Mouse (Mus musculus): ENCODE data around the gene Fkbpl. TPM values are rescaled to one million over a fixed set of nuclear protein-coding genes. Genes with fewer than 3 reads are reported as not detected.

Gene Fkbpl
- polyA plus RNA-seq, 1 experiment from 2014 or later = 18.4 TPM

DNA sequence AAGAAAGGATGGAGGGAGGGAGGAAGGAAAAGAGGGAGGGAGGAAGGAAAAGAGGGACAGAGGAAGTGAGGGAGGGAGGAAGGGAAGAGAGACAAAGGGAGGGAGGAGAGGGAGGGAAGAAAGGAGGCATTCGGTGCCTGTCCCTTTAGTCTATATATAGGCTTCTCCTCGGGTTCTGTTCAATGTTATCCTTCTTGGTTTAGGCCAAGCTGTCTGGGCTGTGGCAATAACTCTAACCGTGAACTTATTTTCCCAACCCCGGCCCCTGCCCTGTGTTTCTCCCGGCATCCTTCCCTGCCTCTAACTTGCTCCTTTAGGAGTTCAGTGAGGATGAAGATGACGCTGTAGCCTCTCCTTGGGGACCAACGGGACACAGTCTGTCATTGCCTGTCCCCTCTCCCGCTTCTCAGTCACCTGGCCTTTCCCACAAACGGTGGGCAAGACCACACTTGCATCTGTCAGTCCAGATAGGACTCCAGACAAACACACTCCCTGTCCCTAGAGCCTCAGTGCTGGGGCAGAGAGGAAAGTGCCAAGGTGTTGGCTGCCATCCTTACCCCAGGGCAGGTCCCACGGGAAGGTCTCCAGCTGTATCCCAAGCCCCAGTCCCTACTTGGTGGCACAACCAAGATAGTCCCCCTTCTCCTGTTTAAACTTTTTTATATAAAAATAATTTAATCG, 30.1 kb downstream of the Fkbpl start:
- Histone ChIP-seq H3K36me3 (no peaks in the 10 kb centered on the region), H3K4me2 (no peak overlapping the region), H3K9me3 (replicated peaks) (no peaks in the 10 kb centered on the region), H3K27me3 (peaks cover 89% of the 10 kb centered on the region), H3K4me1 (peaks cover 15% of the 10 kb centered on the region), H3K4me3 (replicated peaks) (no peak overlapping the region), H3K27ac (no peak overlapping the region), H3K9ac (no peak overlapping the region)
- 61% methylated on average over 11 of the region's 11 CpGs for WGBS
- no peak for ATAC-seq (replicated peaks; ENCODE audit: low FRiP score)

DNA sequence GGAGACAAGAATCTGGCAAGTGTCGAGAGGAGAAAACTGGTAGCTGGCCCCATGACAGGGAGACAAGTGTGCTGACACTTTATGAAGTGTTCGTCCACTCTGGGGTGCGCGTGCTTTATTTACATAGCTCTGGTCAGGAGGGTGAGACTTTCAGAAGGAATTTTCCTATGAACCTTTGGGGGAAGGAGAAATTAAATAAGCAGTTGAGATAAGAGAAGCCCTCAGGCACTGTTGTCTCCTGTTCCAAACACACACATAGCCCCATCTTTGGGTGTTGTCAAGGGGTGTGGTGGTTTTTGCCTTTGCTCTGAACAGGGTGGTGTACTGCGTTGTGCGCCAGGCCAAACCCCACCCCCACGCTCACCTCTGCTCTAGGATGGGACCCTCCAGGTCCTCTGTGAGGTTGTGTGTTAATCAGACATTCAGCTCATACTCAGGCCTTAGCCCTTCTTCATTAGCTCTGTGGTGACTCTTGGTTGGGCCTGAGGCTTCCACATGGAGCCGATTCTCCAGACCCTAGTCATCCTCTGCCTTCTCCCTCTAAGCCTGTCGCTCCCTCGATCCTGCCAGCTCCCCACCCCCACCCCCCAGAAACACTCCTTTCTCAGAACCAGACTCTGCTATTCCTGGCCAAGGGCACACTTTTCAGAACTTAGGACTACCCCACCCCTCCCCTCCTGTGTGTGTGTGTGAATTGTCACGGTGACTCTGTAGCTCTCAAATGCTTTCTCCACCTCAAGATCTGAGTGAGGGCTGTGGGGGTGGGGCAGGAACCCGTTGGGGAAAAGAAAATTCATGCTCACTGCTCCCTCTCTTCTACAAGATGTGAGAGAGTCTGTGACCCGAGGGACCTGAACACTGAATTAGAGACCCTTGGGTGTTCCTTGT, 30.9 kb downstream of the Fkbpl start:
- Histone ChIP-seq H3K27ac (no peak overlapping the region), H3K4me3 (replicated peaks) (no peak overlapping the region), H3K4me2 (no peak overlapping the region), H3K27me3 (peaks cover 89% of the 10 kb centered on the region), H3K9me3 (replicated peaks) (no peaks in the 10 kb centered on the region), H3K36me3 (no peaks in the 10 kb centered on the region), H3K4me1 (peaks cover 18% of the 10 kb centered on the region), H3K9ac (no peak overlapping the region)
- ATAC-seq (replicated peaks; ENCODE audit: low FRiP score) = no peak
- 69% methylated on average over 13 of the region's 13 CpGs for WGBS

DNA sequence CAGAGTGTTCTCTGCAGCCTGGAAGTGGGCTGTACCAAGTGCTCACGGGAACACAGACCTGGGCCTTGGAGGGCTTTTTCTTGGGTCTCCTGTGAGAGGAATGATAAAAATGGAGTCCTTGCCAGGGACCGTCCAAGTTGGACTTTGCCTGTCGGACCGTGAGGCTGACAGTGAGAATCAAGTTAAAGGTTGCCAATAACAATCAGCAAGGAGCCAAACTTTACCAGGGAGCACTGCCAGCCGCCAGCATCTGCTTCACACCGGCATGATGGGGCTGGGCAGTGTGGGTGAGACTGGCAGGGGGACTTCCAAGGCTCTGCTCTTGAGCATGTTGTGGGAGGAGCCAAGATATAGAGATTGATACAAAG, 31.5 kb downstream of the Fkbpl start:
- H3K36me3 ChIP-seq = no peaks in the 10 kb centered on the region
- WGBS = 78% methylated on average over 6 of the region's 6 CpGs
- ATAC-seq (replicated peaks; ENCODE audit: low FRiP score) = no peak
- no peaks in the 10 kb centered on the region for H3K9me3 ChIP-seq (replicated peaks)
- H3K9ac ChIP-seq = no peak overlapping the region
- peaks cover 83% of the 10 kb centered on the region for H3K27me3 ChIP-seq
- H3K4me3 ChIP-seq (replicated peaks) = no peak overlapping the region
- H3K4me1 ChIP-seq = peaks cover 17% of the 10 kb centered on the region
- H3K27ac ChIP-seq = no peak overlapping the region
- H3K4me2 ChIP-seq = no peak overlapping the region

DNA sequence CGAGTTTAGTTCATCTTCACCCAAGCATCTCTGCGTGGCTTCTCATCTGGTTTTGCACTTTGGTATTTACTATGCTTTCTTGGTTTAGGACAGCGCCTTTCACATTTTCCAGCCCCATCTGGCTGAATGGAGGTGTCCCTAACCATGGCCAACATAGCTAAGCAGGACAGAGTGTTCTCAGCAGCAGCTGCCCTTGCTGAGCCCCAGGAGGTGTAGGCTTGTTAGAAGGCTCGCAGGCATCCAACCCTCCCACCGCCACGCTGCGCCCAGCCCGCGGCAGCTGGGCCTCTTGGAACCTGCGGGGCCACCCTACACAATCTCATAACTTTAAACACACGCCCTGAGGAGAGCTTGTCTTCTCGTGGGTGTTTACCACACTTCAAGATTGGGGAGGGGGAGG, 32.1 kb downstream of the Fkbpl start:
- H3K4me1 ChIP-seq = peaks cover 17% of the 10 kb centered on the region
- no peak for ATAC-seq (replicated peaks; ENCODE audit: low FRiP score)
- WGBS = 72% methylated on average over 12 of the region's 12 CpGs
- peaks cover 77% of the 10 kb centered on the region for H3K27me3 ChIP-seq
- H3K4me2 ChIP-seq = no peak overlapping the region
- no peak overlapping the region for H3K9ac ChIP-seq
- no peak overlapping the region for H3K4me3 ChIP-seq (replicated peaks)
- no peaks in the 10 kb centered on the region for H3K9me3 ChIP-seq (replicated peaks)
- H3K36me3 ChIP-seq = no peaks in the 10 kb centered on the region
- no peak overlapping the region for H3K27ac ChIP-seq

DNA sequence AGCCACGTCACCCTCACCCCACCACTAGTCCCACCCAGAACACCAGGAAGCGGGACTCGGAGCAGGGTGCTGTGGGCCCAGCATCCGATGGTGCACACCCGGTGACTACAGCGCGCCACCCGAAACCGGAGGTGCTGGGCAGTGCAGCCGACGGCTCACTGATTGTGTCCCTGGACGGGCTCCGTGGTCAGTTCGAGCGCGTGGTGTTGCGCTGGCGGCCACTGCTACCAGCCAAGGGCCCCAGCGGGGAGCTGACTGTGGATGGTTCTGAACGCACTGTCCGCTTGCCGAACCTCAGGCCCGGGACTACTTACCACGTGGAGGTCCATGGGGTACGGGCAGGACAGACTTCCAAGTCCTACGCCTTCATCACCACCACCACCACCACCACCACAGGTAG, 35.6 kb downstream of the Fkbpl start:
- 85% methylated on average over 26 of the region's 26 CpGs for WGBS
- no peak overlapping the region for H3K4me3 ChIP-seq (replicated peaks)
- H3K9me3 ChIP-seq (replicated peaks) = no peaks in the 10 kb centered on the region
- no peaks in the 10 kb centered on the region for H3K36me3 ChIP-seq
- no peak overlapping the region for H3K27ac ChIP-seq
- no peak overlapping the region for H3K4me2 ChIP-seq
- H3K27me3 ChIP-seq = peaks cover 44% of the 10 kb centered on the region
- no peak overlapping the region for H3K9ac ChIP-seq
- H3K4me1 ChIP-seq = peaks cover 31% of the 10 kb centered on the region
- ATAC-seq (replicated peaks; ENCODE audit: low FRiP score) = no peak

DNA sequence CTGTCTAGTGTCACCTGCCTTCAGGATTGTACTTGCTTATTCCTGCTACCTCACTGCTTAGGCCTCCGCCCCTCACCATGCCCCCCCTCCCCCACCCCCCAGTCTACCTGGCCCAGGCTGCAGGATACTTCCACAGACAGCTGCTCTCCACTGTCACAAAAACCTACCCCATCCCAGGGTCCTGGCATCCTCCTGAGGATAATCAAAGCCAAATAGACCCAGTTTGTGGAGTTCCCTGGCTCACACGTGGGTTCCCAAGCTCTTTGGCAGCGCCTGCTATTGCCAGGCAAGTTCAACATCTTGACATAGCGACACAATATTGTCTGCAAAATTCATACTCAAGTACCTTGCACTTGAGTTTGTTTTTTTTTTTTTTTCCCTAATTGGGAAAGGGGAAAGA, 36.1 kb downstream of the Fkbpl start:
- H3K27me3 ChIP-seq = peaks cover 41% of the 10 kb centered on the region
- 82% methylated on average over 4 of the region's 4 CpGs for WGBS
- H3K4me3 ChIP-seq (replicated peaks) = no peak overlapping the region
- H3K27ac ChIP-seq = no peak overlapping the region
- no peak overlapping the region for H3K9ac ChIP-seq
- H3K4me1 ChIP-seq = peaks cover 35% of the 10 kb centered on the region
- H3K4me2 ChIP-seq = no peak overlapping the region
- no peaks in the 10 kb centered on the region for H3K9me3 ChIP-seq (replicated peaks)
- H3K36me3 ChIP-seq = no peaks in the 10 kb centered on the region
- ATAC-seq (replicated peaks; ENCODE audit: low FRiP score) = no peak

DNA sequence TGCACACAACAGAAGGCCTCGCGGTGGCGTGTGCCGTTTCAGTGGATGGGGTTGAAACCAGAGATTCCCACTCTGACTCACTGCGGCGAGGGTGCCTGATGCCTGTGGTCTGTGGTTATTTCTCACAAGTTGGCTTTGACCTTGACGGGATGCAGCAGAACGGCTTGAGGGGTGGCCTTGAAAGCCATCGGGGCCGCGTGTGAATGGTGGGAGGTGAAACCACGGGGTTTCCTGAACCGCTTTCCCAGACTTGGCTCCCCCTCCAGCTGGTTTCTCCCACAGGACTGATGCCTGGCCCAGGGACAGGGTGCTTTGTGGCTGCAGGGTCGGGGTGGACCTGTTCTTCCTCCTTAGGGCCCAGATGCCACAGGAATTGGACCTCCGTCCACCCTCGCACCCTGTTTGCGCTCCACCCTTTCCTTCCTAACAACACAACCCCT, 36.6 kb downstream of the Fkbpl start:
- Histone ChIP-seq H3K27ac (no peak overlapping the region), H3K4me2 (no peak overlapping the region), H3K4me1 (peaks cover 35% of the 10 kb centered on the region), H3K9me3 (replicated peaks) (no peaks in the 10 kb centered on the region), H3K36me3 (no peaks in the 10 kb centered on the region), H3K9ac (no peak overlapping the region), H3K4me3 (replicated peaks) (no peak overlapping the region), H3K27me3 (peaks cover 39% of the 10 kb centered on the region)
- ATAC-seq (replicated peaks; ENCODE audit: low FRiP score) = no peak
- 65% methylated on average over 17 of the region's 17 CpGs for WGBS

DNA sequence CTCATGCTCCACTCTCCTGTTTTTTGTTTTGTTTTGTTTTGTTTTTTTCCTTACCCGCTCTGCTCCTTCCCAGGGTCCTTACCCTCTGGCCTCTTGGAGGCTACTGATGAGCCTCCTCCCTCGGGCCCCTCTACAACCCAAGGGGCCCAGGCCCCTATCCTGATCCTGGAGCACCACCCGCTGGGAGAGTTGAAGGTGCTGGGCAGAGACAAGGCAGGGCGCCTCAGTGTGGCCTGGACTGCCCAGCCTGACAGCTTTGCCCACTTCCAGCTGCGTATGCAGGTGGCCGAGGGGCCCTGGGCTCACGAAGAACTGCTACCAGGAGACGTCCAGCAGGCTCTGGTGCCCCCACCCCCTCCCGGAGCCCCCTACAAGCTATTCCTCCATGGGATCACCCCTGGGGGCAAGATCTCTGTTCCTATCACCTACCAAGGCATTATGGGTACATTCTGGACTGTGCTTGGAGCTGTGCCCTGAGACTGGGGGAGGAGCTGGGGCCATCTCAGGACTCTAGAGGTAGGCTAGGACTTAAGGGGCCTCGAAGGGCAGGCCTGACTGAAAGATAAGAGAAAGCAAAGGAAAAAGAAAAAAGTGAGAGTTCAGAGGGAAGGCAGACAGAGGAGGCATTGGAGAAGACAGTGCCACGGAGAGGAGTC, 37.4 kb downstream of the Fkbpl start:
- Histone ChIP-seq H3K27me3 (peaks cover 31% of the 10 kb centered on the region), H3K4me2 (no peak overlapping the region), H3K9me3 (replicated peaks) (no peaks in the 10 kb centered on the region), H3K4me1 (peaks cover 35% of the 10 kb centered on the region), H3K27ac (no peak overlapping the region), H3K4me3 (replicated peaks) (no peak overlapping the region), H3K9ac (no peak overlapping the region), H3K36me3 (no peaks in the 10 kb centered on the region)
- no peak for ATAC-seq (replicated peaks; ENCODE audit: low FRiP score)
- 67% methylated on average over 11 of the region's 11 CpGs for WGBS

DNA sequence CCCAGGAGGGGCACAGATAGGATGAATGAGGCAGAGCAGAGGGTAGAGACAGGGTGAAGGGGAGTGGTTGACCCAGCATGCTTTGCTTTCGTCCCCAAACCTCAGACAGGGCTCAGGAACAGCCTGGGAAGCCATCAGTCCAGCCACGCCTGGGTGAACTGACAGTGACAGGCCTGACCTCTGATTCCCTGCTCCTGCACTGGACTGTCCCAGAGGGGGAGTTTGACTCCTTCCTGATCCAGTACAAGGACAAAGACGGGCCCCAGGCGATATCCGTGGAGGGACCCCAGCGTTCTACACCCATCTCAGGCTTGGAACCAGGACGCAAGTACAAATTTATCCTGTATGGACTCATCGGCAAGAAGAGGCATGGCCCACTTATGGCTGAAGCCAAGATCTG, 38.6 kb downstream of the Fkbpl start:
- Histone ChIP-seq H3K27me3 (peaks cover 23% of the 10 kb centered on the region), H3K4me1 (peaks cover 35% of the 10 kb centered on the region), H3K27ac (no peak overlapping the region), H3K9ac (no peak overlapping the region), H3K36me3 (no peaks in the 10 kb centered on the region), H3K4me3 (replicated peaks) (no peak overlapping the region), H3K9me3 (replicated peaks) (no peaks in the 10 kb centered on the region), H3K4me2 (no peak overlapping the region)
- no peak for ATAC-seq (replicated peaks; ENCODE audit: low FRiP score)
- WGBS = 62% methylated on average over 8 of the region's 8 CpGs

DNA sequence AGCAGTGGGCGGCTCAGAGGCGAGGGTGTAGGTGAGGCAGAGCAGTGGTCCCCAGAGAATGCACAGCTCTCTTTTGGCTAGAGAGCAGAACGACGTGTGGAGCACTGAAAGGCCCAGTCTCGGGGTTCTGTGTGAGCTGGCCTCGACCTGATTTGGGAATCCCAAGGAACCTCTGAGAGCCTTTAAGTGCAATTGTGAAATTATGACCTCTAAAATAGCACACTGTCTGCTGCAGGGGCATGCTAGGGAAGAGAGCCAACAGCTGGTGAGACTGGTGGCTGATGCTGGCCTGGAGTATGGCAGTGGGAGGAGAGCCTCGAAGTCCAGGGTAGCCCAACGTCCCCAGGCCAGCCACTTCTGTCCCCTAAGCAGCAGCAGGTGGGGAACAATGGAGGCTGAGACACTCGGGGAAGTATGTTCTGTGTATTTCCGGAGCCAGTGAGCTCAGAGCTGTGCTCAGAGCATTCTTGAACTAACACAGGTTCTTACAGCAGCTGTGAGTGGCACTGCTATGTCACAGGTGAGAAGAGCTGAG, 39.2 kb downstream of the Fkbpl start:
- Histone ChIP-seq H3K27ac (no peak overlapping the region), H3K27me3 (peaks cover 17% of the 10 kb centered on the region), H3K9ac (no peak overlapping the region), H3K36me3 (no peaks in the 10 kb centered on the region), H3K4me3 (replicated peaks) (no peak overlapping the region), H3K4me1 (peaks cover 35% of the 10 kb centered on the region), H3K9me3 (replicated peaks) (no peaks in the 10 kb centered on the region), H3K4me2 (no peak overlapping the region)
- ATAC-seq (replicated peaks; ENCODE audit: low FRiP score) = no peak
- 68% methylated on average over 10 of the region's 10 CpGs for WGBS

DNA sequence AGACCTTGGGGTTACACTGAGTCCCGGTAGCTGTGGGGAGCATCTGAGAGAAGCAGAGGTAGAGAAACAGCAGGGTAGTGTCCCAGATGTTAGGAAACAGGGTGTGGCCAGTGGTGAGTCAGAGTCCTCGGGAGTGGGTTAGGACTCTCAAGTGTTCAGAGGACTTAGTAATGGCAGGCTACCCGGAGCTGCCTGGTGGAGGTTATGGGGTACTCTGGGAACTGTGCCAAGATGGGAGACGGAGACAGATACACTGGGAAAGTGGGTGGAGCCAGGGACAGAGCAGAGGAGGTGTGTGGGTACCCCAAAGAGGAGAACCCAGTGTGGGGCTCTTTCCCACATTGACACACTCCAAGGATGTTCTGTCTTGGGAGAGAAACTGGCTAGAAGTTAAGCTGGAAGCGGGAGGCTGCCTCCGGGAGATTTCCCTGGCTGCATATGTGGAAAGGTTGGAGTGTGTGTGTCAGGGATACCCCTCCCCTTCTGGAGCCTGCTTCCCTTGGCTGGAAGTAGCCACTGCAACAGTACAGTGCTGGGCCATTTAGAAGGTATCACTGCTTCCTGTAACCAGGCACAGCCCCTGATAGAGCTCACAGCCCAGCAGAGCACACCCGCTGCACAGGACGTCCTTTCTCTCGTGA, 39.8 kb downstream of the Fkbpl start:
- H3K9me3 ChIP-seq (replicated peaks) = no peaks in the 10 kb centered on the region
- H3K9ac ChIP-seq = no peak overlapping the region
- 50% methylated on average over 9 of the region's 9 CpGs for WGBS
- no peaks in the 10 kb centered on the region for H3K36me3 ChIP-seq
- H3K4me2 ChIP-seq = no peak overlapping the region
- no peak overlapping the region for H3K4me3 ChIP-seq (replicated peaks)
- peaks cover 11% of the 10 kb centered on the region for H3K27me3 ChIP-seq
- H3K4me1 ChIP-seq = peaks cover 35% of the 10 kb centered on the region
- no peak for ATAC-seq (replicated peaks; ENCODE audit: low FRiP score)
- no peak overlapping the region for H3K27ac ChIP-seq
